Comparison of ENCODE assay signal across 35 mouse cellular contexts in the genomic region with DNA sequence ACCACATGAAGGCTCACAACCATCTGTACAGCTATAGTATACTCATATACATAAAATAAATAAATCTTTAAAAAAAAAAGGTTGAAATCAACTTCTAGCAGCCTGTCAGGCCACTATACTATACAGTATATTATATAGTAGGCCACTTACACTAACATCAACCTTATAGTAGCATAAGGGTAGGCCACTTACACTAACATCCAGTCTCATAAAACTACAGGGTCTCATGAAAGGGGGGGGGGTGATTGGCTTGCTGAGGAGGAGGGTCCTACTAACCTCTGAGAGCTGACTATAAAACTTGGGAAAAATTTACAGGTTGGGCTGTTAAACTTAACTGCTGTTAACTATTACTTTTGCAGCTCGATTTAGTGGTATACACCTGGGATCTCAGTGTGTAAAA.
"Had no signal": no experiment of that assay in that cellular context is flagged by ENCODE, and none has a peak within 500 bp of the region (broad histone marks: within the 10 kb centered on the region; RNA-seq: fewer than 3 reads in every experiment).

No protein-coding gene starts in this region.

- H3K9me3 ChIP-seq: heart, embryonic 10.5 days; heart, embryonic 12.5 days; heart, embryonic 13.5 days; heart, embryonic 15.5 days; hindbrain, embryonic 10.5 days; hindbrain, embryonic 12.5 days; hindbrain, embryonic 13.5 days; hindbrain, embryonic 15.5 days; intestine, embryonic 15.5 days; kidney, embryonic 15.5 days had no signal

- DNase-seq: heart, adult 2 months; heart, postnatal 10 days; heart, postnatal 14 days; heart, postnatal 36 days; heart, postnatal 4 days; kidney, adult 11 months; kidney, adult 2 months; kidney, adult 8-10 months; kidney, adult 9 months; kidney, postnatal 10 days; kidney, postnatal 14 days; kidney, postnatal 25 days; kidney, postnatal 36 days; kidney, postnatal 4 days; layer of hippocampus, adult 9-11 months; layer of hippocampus, postnatal 36 days had no signal

- H3K9ac ChIP-seq: heart, embryonic 12.5 days; heart, embryonic 13.5 days; heart, embryonic 15.5 days; hindbrain, embryonic 12.5 days; hindbrain, embryonic 13.5 days; hindbrain, embryonic 14.5 days; hindbrain, embryonic 15.5 days; intestine, embryonic 15.5 days; kidney, embryonic 15.5 days had no signal

- H3K4me1 ChIP-seq: intestine, embryonic 15.5 days had no signal

- H3K27ac ChIP-seq: heart, adult 2 months; heart, embryonic 10.5 days; heart, embryonic 13.5 days; heart, embryonic 15.5 days; hindbrain, embryonic 10.5 days; hindbrain, embryonic 12.5 days; hindbrain, embryonic 13.5 days; hindbrain, embryonic 14.5 days; hindbrain, embryonic 15.5 days; hindbrain, postnatal 0 days; intestine, embryonic 15.5 days; kidney, embryonic 15.5 days; kidney, postnatal 0 days; layer of hippocampus, adult 2 months had no signal

- ATAC-seq: hindbrain, embryonic 16.5 days; hindbrain, postnatal 0 days; inflammation-experienced regulatory T-cells, adult 6 months; intestine, embryonic 15.5 days; intestine, embryonic 16.5 days; intestine, postnatal 0 days had no signal

- H3K36me3 ChIP-seq: heart, embryonic 10.5 days; heart, embryonic 12.5 days; heart, embryonic 13.5 days; heart, embryonic 15.5 days; hindbrain, embryonic 10.5 days; hindbrain, embryonic 12.5 days; hindbrain, embryonic 13.5 days; hindbrain, embryonic 15.5 days; intestine, embryonic 15.5 days; kidney, embryonic 15.5 days had no signal

- H3K4me3 ChIP-seq: heart, adult 2 months; heart, embryonic 10.5 days; heart, embryonic 12.5 days; heart, embryonic 13.5 days; heart, embryonic 15.5 days; hindbrain, embryonic 10.5 days; hindbrain, embryonic 12.5 days; hindbrain, embryonic 13.5 days; hindbrain, embryonic 15.5 days; intestine, embryonic 15.5 days; kidney, embryonic 15.5 days; layer of hippocampus, adult 2 months had no signal

- H3K27me3 ChIP-seq: heart, embryonic 12.5 days; heart, embryonic 13.5 days; heart, embryonic 15.5 days; hindbrain, embryonic 12.5 days; hindbrain, embryonic 13.5 days; hindbrain, embryonic 15.5 days; intestine, embryonic 15.5 days; kidney, embryonic 15.5 days had no signal

- H3K4me2 ChIP-seq: heart, embryonic 11.5 days; heart, embryonic 12.5 days; heart, embryonic 13.5 days; heart, embryonic 15.5 days; hindbrain, embryonic 12.5 days; hindbrain, embryonic 13.5 days; hindbrain, embryonic 14.5 days; hindbrain, embryonic 15.5 days; intestine, embryonic 15.5 days; kidney, embryonic 15.5 days had no signal
